Mouse (Mus musculus): ENCODE measurements around the gene Icam5.

The Icam5 gene

GRCm38 (mm10) chr9:21045235-21045634, 13.4 kb downstream of the Icam5 start:
- TF ChIP-seq GATA4 (IDR thresholded peaks at IDR 0.05; ENCODE audit: insufficient replicate concordance, low read length), result no peak

- TF ChIP-seq GATA4 (IDR thresholded peaks at IDR 0.05; ENCODE audit: insufficient replicate concordance, low read length), result no peak
These were observed 19.7 kb downstream of the Icam5 start for GRCm38 (mm10) chr9:21051578-21051977.

- TF ChIP-seq GATA4 (IDR thresholded peaks at IDR 0.05; ENCODE audit: insufficient replicate concordance, low read length), result no peak
These were observed 31.1 kb downstream of the Icam5 start for GRCm38 (mm10) chr9:21062928-21063327.

- TF ChIP-seq GATA4 (IDR thresholded peaks at IDR 0.05; ENCODE audit: insufficient replicate concordance, low read length), result no peak
These were observed 35.3 kb downstream of the Icam5 start, which contains the start of gene Zglp1 for GRCm38 (mm10) chr9:21067006-21067684. Gene Zglp1 (minus strand): TSS chr9:21067093.

GRCm38 (mm10) chr9:21072641-21073040, 40.8 kb downstream of the Icam5 start:
- TF ChIP-seq GATA4 (IDR thresholded peaks at IDR 0.05; ENCODE audit: insufficient replicate concordance, low read length), result no peak

- peak; percentile 45; the same call in 1 of the 2 replicates for TF ChIP-seq GATA4 (IDR thresholded peaks at IDR 0.05; ENCODE audit: insufficient replicate concordance, low read length)
These were observed 41.4 kb downstream of the Icam5 start, which contains the start of the genes Gm49373 and Fdx1l for GRCm38 (mm10) chr9:21073044-21073840. Gene Gm49373 (minus strand): TSS chr9:21073096. Gene Fdx1l (minus strand): TSS chr9:21073614.

- TF ChIP-seq GATA4 (IDR thresholded peaks at IDR 0.05; ENCODE audit: insufficient replicate concordance, low read length), result no peak
These were observed 42.3 kb downstream of the Icam5 start for GRCm38 (mm10) chr9:21074173-21074572.

- TF ChIP-seq GATA4 (IDR thresholded peaks at IDR 0.05; ENCODE audit: insufficient replicate concordance, low read length), result no peak
These were observed 43.8 kb downstream of the Icam5 start for GRCm38 (mm10) chr9:21075625-21076024.

GRCm38 (mm10) chr9:21081127-21081526, 49.3 kb downstream of the Icam5 start:
- no peak for TF ChIP-seq GATA4 (IDR thresholded peaks at IDR 0.05; ENCODE audit: insufficient replicate concordance, low read length)

GRCm38 (mm10) chr9:21083324-21083723, 51.5 kb downstream of the Icam5 start:
- TF ChIP-seq GATA4 (IDR thresholded peaks at IDR 0.05; ENCODE audit: insufficient replicate concordance, low read length), result peak; percentile 62; the same call in 1 of the 2 replicates

Measured in liver, adult (tissue).